ENCODE assay signal across 11 mouse cellular contexts in the genomic region with DNA sequence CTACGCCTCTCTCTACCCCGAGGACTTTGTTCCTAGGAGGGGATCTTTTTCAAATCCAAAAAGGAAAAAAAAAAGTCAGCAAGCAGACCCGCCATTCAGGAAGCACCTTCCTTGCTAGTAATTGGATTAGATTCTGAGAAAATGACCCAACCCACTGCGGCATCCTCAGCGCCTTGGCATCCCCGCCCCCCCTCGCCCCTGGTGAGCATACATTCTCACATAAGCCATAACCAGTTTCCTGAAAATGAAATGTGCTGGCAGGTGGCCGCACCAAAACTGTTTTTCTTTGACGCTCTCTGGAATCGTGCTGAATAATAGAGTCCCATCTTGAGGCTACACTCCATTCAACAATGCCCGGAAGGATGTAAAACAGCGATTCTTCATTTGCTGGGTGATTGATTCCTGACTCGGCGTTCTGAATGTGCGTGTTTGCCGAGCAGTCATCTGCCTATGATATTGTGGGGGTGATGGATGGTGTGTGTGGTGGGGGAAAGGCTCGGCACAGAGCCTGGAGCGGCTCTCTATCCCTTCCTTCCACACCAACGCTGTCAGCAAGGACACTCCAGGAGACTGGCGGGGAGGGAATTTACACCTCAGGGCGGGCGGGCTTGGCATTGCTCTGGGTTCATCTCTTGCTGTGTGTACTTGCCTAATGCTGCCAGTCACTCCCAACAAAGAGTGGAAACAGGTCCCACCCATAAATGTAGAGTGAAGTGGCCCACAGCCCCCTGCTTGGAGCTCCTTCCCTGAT. TPM values are rescaled to one million over a fixed set of nuclear protein-coding genes. Genes with fewer than 3 reads are reported as not detected.
DNase-seq lines count a peak whose midpoint lies in the region; ATAC-seq and TF ChIP-seq lines count a peak whose summit lies in the region.
"Had no signal": no experiment of that assay in that cellular context is flagged by ENCODE, and none has a peak within 500 bp of the region (broad histone marks: within the 10 kb centered on the region; RNA-seq: fewer than 3 reads in every experiment).

No protein-coding gene starts in this region.

- H3K9ac ChIP-seq in forebrain, embryonic 13.5 days = peak overlapping the region; percentile 26; the same call in 1 of the 2 replicates
- no peak overlapping the region for H3K9ac ChIP-seq in forebrain, embryonic 11.5 days (ENCODE audit: low read length)
- H3K9ac ChIP-seq in lung, embryonic 16.5 days (ENCODE audit: low read length) = no peak overlapping the region
- H3K9ac ChIP-seq in midbrain, embryonic 16.5 days (ENCODE audit: low read depth, low read length) = 0 out of 2 replicates have a peak overlapping the region, but pooled peaks have one; percentile 27
- H3K9ac ChIP-seq: embryonic facial prominence, embryonic 13.5 days; liver, embryonic 13.5 days had no signal

- 0 out of 2 replicates have a peak overlapping the region, but pooled peaks have one; percentile 12 for H3K4me2 ChIP-seq in forebrain, embryonic 13.5 days
- no peak overlapping the region for H3K4me2 ChIP-seq in forebrain, embryonic 11.5 days (ENCODE audit: low read depth, low read length, severe bottlenecking)
- no peak overlapping the region for H3K4me2 ChIP-seq in lung, embryonic 16.5 days (ENCODE audit: low read depth, low read length)
- peak overlapping the region; percentile 33; the same call in 1 of the 2 replicates for H3K4me2 ChIP-seq in midbrain, embryonic 16.5 days (ENCODE audit: low read length)
- H3K4me2 ChIP-seq: embryonic facial prominence, embryonic 13.5 days; liver, embryonic 13.5 days had no signal

- no peak for TF ChIP-seq CTCF in lung, adult 2 months (IDR thresholded peaks at IDR 0.05; ENCODE audit: insufficient read depth, low read length)

- no peak; the same call in 1 of the 2 replicates for ATAC-seq in forebrain, embryonic 13.5 days
- ATAC-seq in forebrain, embryonic 11.5 days (replicated peaks; ENCODE audit: low FRiP score) = no peak
- peak; percentile 64 for ATAC-seq in lung, embryonic 16.5 days (ENCODE audit: low read depth)
- no peak for ATAC-seq in midbrain, embryonic 16.5 days

- no peak overlapping the region for H3K4me3 ChIP-seq in forebrain, embryonic 13.5 days
- no peak overlapping the region for H3K4me3 ChIP-seq in forebrain, embryonic 11.5 days (ENCODE audit: low read depth, low read length)
- no peak overlapping the region for H3K4me3 ChIP-seq in lung, embryonic 16.5 days (ENCODE audit: low read length)
- no peak overlapping the region for H3K4me3 ChIP-seq in lung, adult 2 months (replicated peaks; ENCODE audit: extremely low read depth, low read depth, low read length)
- H3K4me3 ChIP-seq in hindbrain, embryonic 10.5 days = no peak overlapping the region
- H3K4me3 ChIP-seq in midbrain, embryonic 16.5 days (ENCODE audit: low read depth, low read length) = no peak overlapping the region
- H3K4me3 ChIP-seq: embryonic facial prominence, embryonic 13.5 days; liver, embryonic 13.5 days had no signal

- 42% methylated on average over 22 of the region's 22 CpGs for WGBS in forebrain, embryonic 13.5 days
- 59% methylated on average over 22 of the region's 22 CpGs for WGBS in forebrain, embryonic 11.5 days
- WGBS in lung, embryonic 16.5 days = 44% methylated on average over 22 of the region's 22 CpGs
- 57% methylated on average over 22 of the region's 22 CpGs for WGBS in lung, adult 2 months
- WGBS in hindbrain, embryonic 10.5 days = 71% methylated on average over 22 of the region's 22 CpGs
- 37% methylated on average over 22 of the region's 22 CpGs for WGBS in midbrain, embryonic 16.5 days

- H3K27me3 ChIP-seq in forebrain, embryonic 13.5 days = peaks cover 8% of the 10 kb centered on the region
- no peaks in the 10 kb centered on the region for H3K27me3 ChIP-seq in forebrain, embryonic 11.5 days (ENCODE audit: control insufficient read depth, insufficient read depth, low read length)
- H3K27me3 ChIP-seq in lung, embryonic 16.5 days (ENCODE audit: control insufficient read depth, insufficient read depth, low read depth, low read length) = peaks cover 5% of the 10 kb centered on the region; the same call in 1 of the 2 replicates
- peaks cover 11% of the 10 kb centered on the region for H3K27me3 ChIP-seq in hindbrain, embryonic 10.5 days (ENCODE audit: insufficient read depth, poor library complexity, severe bottlenecking)
- H3K27me3 ChIP-seq in midbrain, embryonic 16.5 days (ENCODE audit: control insufficient read depth, insufficient read depth, low read depth, low read length) = no peaks in the 10 kb centered on the region

- no peaks in the 10 kb centered on the region for H3K9me3 ChIP-seq in forebrain, embryonic 13.5 days (replicated peaks)
- no peaks in the 10 kb centered on the region for H3K9me3 ChIP-seq in forebrain, embryonic 11.5 days (ENCODE audit: control insufficient read depth, low read length)
- H3K9me3 ChIP-seq in lung, embryonic 16.5 days (ENCODE audit: control insufficient read depth, low read length) = no peaks in the 10 kb centered on the region
- no peaks in the 10 kb centered on the region for H3K9me3 ChIP-seq in hindbrain, embryonic 10.5 days
- no peaks in the 10 kb centered on the region for H3K9me3 ChIP-seq in midbrain, embryonic 16.5 days (replicated peaks; ENCODE audit: control insufficient read depth, low read length, poor library complexity, severe bottlenecking)
- H3K9me3 ChIP-seq: embryonic facial prominence, embryonic 13.5 days; liver, embryonic 13.5 days had no signal

- no peak for TF ChIP-seq POLR2A in lung, adult 2 months (IDR thresholded peaks at IDR 0.05; ENCODE audit: borderline replicate concordance, extremely low read depth, low read depth, low read length)

- H3K27ac ChIP-seq in forebrain, embryonic 13.5 days = peak overlapping the region; percentile 31
- no peak overlapping the region for H3K27ac ChIP-seq in forebrain, embryonic 11.5 days (ENCODE audit: low read depth, low read length)
- H3K27ac ChIP-seq in lung, embryonic 16.5 days (ENCODE audit: low read length) = no peak overlapping the region
- peak overlapping the region; percentile 45; the same call in 1 of the 2 replicates for H3K27ac ChIP-seq in hindbrain, embryonic 10.5 days
- 0 out of 2 replicates have a peak overlapping the region, but pooled peaks have one; percentile 12 for H3K27ac ChIP-seq in midbrain, embryonic 16.5 days (ENCODE audit: low read length)
- H3K27ac ChIP-seq: embryonic facial prominence, embryonic 13.5 days; liver, embryonic 13.5 days had no signal

- no peak for DNase-seq in forebrain, embryonic 11.5 days (ENCODE audit: low spot score)
- no peak for DNase-seq in lung, adult 2 months
- DNase-seq in hindbrain, embryonic 10.5 days (ENCODE audit: low spot score) = no peak
- no peak for DNase-seq in yolk sac, embryonic 10.5 days (ENCODE audit: low spot score)
- DNase-seq in c-Kit-positive CD71-positive TER-119-positive erythroid progenitor cells, embryonic 14.5 days (ENCODE audit: low spot score) = no peak
- DNase-seq: liver, embryonic 13.5 days; thymus, postnatal 36 days had no signal

- peaks cover 52% of the 10 kb centered on the region for H3K4me1 ChIP-seq in forebrain, embryonic 13.5 days
- peaks cover 8% of the 10 kb centered on the region for H3K4me1 ChIP-seq in forebrain, embryonic 11.5 days (replicated peaks; ENCODE audit: control insufficient read depth, insufficient read depth, low read length)
- H3K4me1 ChIP-seq in lung, embryonic 16.5 days (replicated peaks; ENCODE audit: control insufficient read depth, insufficient read depth, low read length) = no peaks in the 10 kb centered on the region; the same call in 1 of the 2 replicates
- H3K4me1 ChIP-seq in lung, adult 2 months (ENCODE audit: control insufficient read depth, insufficient read depth, low read length) = no peaks in the 10 kb centered on the region
- H3K4me1 ChIP-seq in hindbrain, embryonic 10.5 days (replicated peaks) = peaks cover 54% of the 10 kb centered on the region
- peaks cover 43% of the 10 kb centered on the region for H3K4me1 ChIP-seq in midbrain, embryonic 16.5 days (ENCODE audit: control insufficient read depth, insufficient read depth, low read length)
- H3K4me1 ChIP-seq: liver, embryonic 13.5 days had no signal

- H3K36me3 ChIP-seq in forebrain, embryonic 13.5 days (ENCODE audit: poor library complexity, severe bottlenecking) = peaks cover 28% of the 10 kb centered on the region
- H3K36me3 ChIP-seq in forebrain, embryonic 11.5 days (ENCODE audit: control insufficient read depth, insufficient read depth, low read length) = no peaks in the 10 kb centered on the region
- peaks cover 3% of the 10 kb centered on the region; the same call in 1 of the 2 replicates for H3K36me3 ChIP-seq in lung, embryonic 16.5 days (ENCODE audit: control insufficient read depth, insufficient read depth, low read length)
- peaks cover 68% of the 10 kb centered on the region for H3K36me3 ChIP-seq in hindbrain, embryonic 10.5 days
- peaks cover 21% of the 10 kb centered on the region for H3K36me3 ChIP-seq in midbrain, embryonic 16.5 days (ENCODE audit: control insufficient read depth, insufficient read depth, low read length)
- H3K36me3 ChIP-seq: liver, embryonic 13.5 days had no signal

RNA-seq across cellular contexts. Expression of a gene that starts 18.9 kb away (rescaled TPM):
- 122 and 136 TPM in 2 replicates for polyA plus RNA-seq in forebrain, embryonic 13.5 days (2015; fragmentation: Nextera tagmentation; extraction: Ambion mirVana)
- 38.2 and 44.1 TPM in 2 replicates for polyA plus RNA-seq in forebrain, embryonic 11.5 days (2014; fragmentation: Nextera tagmentation; extraction: Ambion mirVana)
- polyA plus RNA-seq in lung, embryonic 16.5 days (2015; fragmentation: Nextera tagmentation; extraction: Ambion mirVana) = 9.2 and 9.5 TPM in 2 replicates
- 33.7 TPM in 2 replicates for polyA plus RNA-seq in lung, adult 2 months (2012; rRNA removed)
- 46.9 and 113 TPM in 2 replicates for polyA plus RNA-seq in hindbrain, embryonic 10.5 days (2016; fragmentation: Nextera tagmentation; extraction: Ambion mirVana)
- 340 and 355 TPM in 2 replicates for polyA plus RNA-seq in midbrain, embryonic 16.5 days (2015; fragmentation: Nextera tagmentation; extraction: Ambion mirVana)

Comparison
In these comparisons a context has a peak if more than half of its experiments do, and no peak if none do; other contexts are left out.
1. H3K27ac ChIP-seq: peak in forebrain, embryonic 13.5 days (single experiment), hindbrain, embryonic 10.5 days (single experiment) and midbrain, embryonic 16.5 days (single experiment); none in forebrain, embryonic 11.5 days (single experiment) and lung, embryonic 16.5 days (single experiment).
2. H3K4me2 ChIP-seq: peak in forebrain, embryonic 13.5 days (single experiment) and midbrain, embryonic 16.5 days (single experiment); none in forebrain, embryonic 11.5 days (single experiment) and lung, embryonic 16.5 days (single experiment).
3. H3K9ac ChIP-seq: peak in forebrain, embryonic 13.5 days (single experiment) and midbrain, embryonic 16.5 days (single experiment); none in forebrain, embryonic 11.5 days (single experiment) and lung, embryonic 16.5 days (single experiment).